Mouse (Mus musculus) CH12.LX (cell line): Measurements from ENCODE around the gene Tspan15. TPM values are rescaled to one million over a fixed set of nuclear protein-coding genes. Genes with fewer than 3 reads are reported as not detected.

Experiments
- DNase-seq: peaks from one replicate; pipeline ENCODE4 v3.0.0-alpha.2; 2013; ENCODE audit errors: extremely low read depth
- H3K27ac ChIP-seq: 2 replicates; pipeline ENCODE4 v1.5.1; 2012; ENCODE audit warnings: low read depth, mild to moderate bottlenecking, control low read depth, moderate library complexity; ENCODE audit not compliant: insufficient read depth
- H3K27me3 ChIP-seq: replicated peaks from 2 replicates; pipeline ENCODE3; 2012; ENCODE audit warnings: inconsistent platforms
- H3K36me3 ChIP-seq, 2 experiments: replicated peaks in 1 of 2; 2 replicates each; pipeline versions ENCODE3 to v1.6.1; 2012; ENCODE audit warnings: inconsistent platforms in 1 of 2, low read length in 1 of 2, mild to moderate bottlenecking in 1 of 2, mixed read lengths in 1 of 2, moderate library complexity in 1 of 2; ENCODE audit not compliant: control insufficient read depth in 1 of 2, insufficient read depth in 1 of 2
- H3K4me1 ChIP-seq, 2 experiments: 2 replicates each; pipeline ENCODE4 v1.6.1; 2012; ENCODE audit warnings: inconsistent platforms in 1 of 2, moderate library complexity in 1 of 2; ENCODE audit not compliant: insufficient read depth in 2 of 2, control insufficient read depth in 1 of 2
- H3K4me2 ChIP-seq: 2 replicates; pipeline ENCODE4 v1.6.1; 2012; ENCODE audit warnings: low read depth, mild to moderate bottlenecking, control low read depth; ENCODE audit not compliant: poor library complexity, insufficient read depth, severe bottlenecking
- H3K4me3 ChIP-seq, 3 experiments: fragments of 150-350 bp in 1 of 3; sonication (generic) in 1 of 3; replicated peaks in 1 of 3; 2 replicates each; pipeline versions ENCODE3 to v1.5.1; 2011 to 2012; ENCODE audit warnings: low read depth in 2 of 3, low read length in 2 of 3, mild to moderate bottlenecking in 2 of 3, moderate library complexity in 2 of 3, control low read depth in 1 of 3, improper control_type of control experiment in 1 of 3, inconsistent platforms in 1 of 3, mixed read lengths in 1 of 3; ENCODE audit not compliant: poor library complexity in 1 of 3
- H3K79me2 ChIP-seq: replicated peaks from 2 replicates; pipeline ENCODE4 v1.6.1; 2012; ENCODE audit warnings: mild to moderate bottlenecking, moderate library complexity; ENCODE audit not compliant: control insufficient read depth, poor library complexity, insufficient read depth, severe bottlenecking; ENCODE audit errors: extremely low read depth
- H3K9ac ChIP-seq: 2 replicates; pipeline ENCODE4 v1.6.1; 2012; ENCODE audit warnings: low read depth, mild to moderate bottlenecking, control low read depth, moderate library complexity; ENCODE audit not compliant: insufficient read depth
- H3K9me3 ChIP-seq: replicated peaks from 2 replicates; pipeline ENCODE3; 2012; ENCODE audit warnings: low read length, inconsistent platforms, mixed read lengths
- CHD2 ChIP-seq: IDR thresholded peaks from 2 replicates; pipeline ENCODE4 v1.6.1; 2011; ENCODE audit warnings: low read length, improper control_type of control experiment
- ETS1 ChIP-seq: conservative IDR thresholded peaks from 2 replicates; pipeline ENCODE4 v1.6.1; 2012; ENCODE audit warnings: low read depth, mild to moderate bottlenecking, inconsistent platforms, low read length, improper control_type of control experiment, moderate library complexity
- GABPA ChIP-seq: IDR thresholded peaks from 2 replicates; pipeline ENCODE4 v1.6.1; 2012; ENCODE audit warnings: low read depth, low read length, improper control_type of control experiment, inconsistent platforms; ENCODE audit not compliant: insufficient replicate concordance
- KAT2A ChIP-seq: IDR thresholded peaks from 2 replicates; pipeline ENCODE4 v1.6.1; 2012; ENCODE audit warnings: low read length, improper control_type of control experiment, inconsistent platforms; ENCODE audit not compliant: insufficient replicate concordance
- MAFK ChIP-seq: IDR thresholded peaks from 2 replicates; pipeline ENCODE4 v1.6.1; 2011; ENCODE audit warnings: low read length, improper control_type of control experiment; ENCODE audit not compliant: insufficient replicate concordance
- MAZ ChIP-seq: IDR thresholded peaks from 2 replicates; pipeline ENCODE4 v1.6.1; 2012; ENCODE audit warnings: low read depth, mild to moderate bottlenecking, inconsistent platforms, low read length, improper control_type of control experiment, moderate library complexity
- MEF2A ChIP-seq: IDR thresholded peaks from 2 replicates; pipeline ENCODE4 v1.6.1; 2014; ENCODE audit warnings: low read depth, mild to moderate bottlenecking, inconsistent platforms, low read length, improper control_type of control experiment, borderline replicate concordance
- MYC ChIP-seq: IDR thresholded peaks from 2 replicates; pipeline ENCODE4 v1.6.1; 2011; ENCODE audit warnings: low read depth, mild to moderate bottlenecking, improper control_type of control experiment, low read length
- NELFE ChIP-seq: IDR thresholded peaks from 2 replicates; pipeline ENCODE4 v1.6.1; 2011; ENCODE audit warnings: low read depth, low read length, improper control_type of control experiment
- NRF1 ChIP-seq: IDR thresholded peaks from 2 replicates; pipeline ENCODE4 v1.6.1; 2014; ENCODE audit warnings: low read depth, mild to moderate bottlenecking, inconsistent platforms, low read length, improper control_type of control experiment, moderate library complexity
- PAX5 ChIP-seq: IDR thresholded peaks from 2 replicates; pipeline ENCODE4 v1.6.1; 2012; ENCODE audit warnings: low read length, inconsistent platforms, mixed read lengths
- POLR2AphosphoS2 ChIP-seq: IDR thresholded peaks from 2 replicates; pipeline ENCODE4 v1.6.1; 2011; ENCODE audit warnings: low read depth, low read length, improper control_type of control experiment
- RCOR1 ChIP-seq: conservative IDR thresholded peaks from 2 replicates; pipeline ENCODE4 v1.6.1; 2012; ENCODE audit warnings: low read depth, mild to moderate bottlenecking, inconsistent platforms, low read length, improper control_type of control experiment
- SMC3 ChIP-seq: IDR thresholded peaks from 2 replicates; pipeline ENCODE4 v1.6.1; 2011; ENCODE audit warnings: low read depth, low read length, improper control_type of control experiment
- ZKSCAN1 ChIP-seq: IDR thresholded peaks from 2 replicates; pipeline ENCODE4 v1.6.1; 2012; ENCODE audit warnings: low read depth, inconsistent platforms, low read length, improper control_type of control experiment, borderline replicate concordance
- ZMIZ1 ChIP-seq: IDR thresholded peaks from 2 replicates; pipeline ENCODE4 v1.6.1; 2012; ENCODE audit warnings: low read depth, mild to moderate bottlenecking, inconsistent platforms, low read length, improper control_type of control experiment
- ZNF384 ChIP-seq: IDR thresholded peaks from 2 replicates; pipeline ENCODE4 v1.6.1; 2012; ENCODE audit warnings: low read depth, low read length, improper control_type of control experiment, inconsistent platforms
- dilution Hi-C: fragments of 300-500 bp; cut with MboI; formaldehyde crosslinking; loops from 2 replicates; pipeline ENCODE4 v1.14.3; 2020; ENCODE audit warnings: low sequenced_read_pairs; ENCODE audit not compliant: extremely low pct_unique_long_range_greater_than_20kb, extremely low pct_ligation_motif_present
- in situ Hi-C: fragments of 300-500 bp; cut with MboI; formaldehyde crosslinking; loops from 3 replicates; pipeline ENCODE4 v1.14.3; 2019; ENCODE audit warnings: low sequenced_read_pairs, low pct_ligation_motif_present, low pct_unique_long_range_greater_than_20kb, mixed read lengths
- polyA plus RNA-seq: library from polyadenylated mRNA; unstranded; fragments of >175 nt; gene quantifications from 2 replicates; pipeline ENCODE4 v1.2.1, GENCODE M21; 2012; ENCODE audit warnings: low read depth; ENCODE audit not compliant: insufficient read length
- total RNA-seq, 2 experiments: library from RNA; depleted of rRNA; stranded (reverse); fragments of 300-350 nt in 1 of 2; fragments of >200 nt in 1 of 2; gene quantifications; 2 replicates each; pipeline ENCODE4 v1.2.3; 2012 to 2014

The Tspan15 gene
- total and polyA plus RNA-seq, 3 experiments: 0.12 to 0.30 TPM; not detected in 1

GRCm38 (mm10) chr10:62202574-62202973 lies 28.5 kb downstream of the Tspan15 start:
- in situ Hi-C loops: no loop called here
- no peak for DNase-seq
- Histone ChIP-seq H3K4me1 (peaks cover 0 to 6% of the 10 kb centered on the region in 2 experiments; a peak in 1 of 4 replicates), H3K27me3 (peaks cover 76% of the 10 kb centered on the region), H3K4me3 (no peak overlapping the region), H3K4me2 (no peak overlapping the region), H3K9me3 (peaks cover 5% of the 10 kb centered on the region), H3K79me2 (no peaks in the 10 kb centered on the region), H3K9ac (no peak overlapping the region), H3K27ac (no peak overlapping the region), H3K36me3 (no peaks in the 10 kb centered on the region)
- dilution Hi-C loops: no loop called here
- TF ChIP-seq KAT2A: no peak
- TF ChIP-seq CHD2: no peak
- TF ChIP-seq ZKSCAN1: no peak
- TF ChIP-seq NELFE: no peak
- no peak for TF ChIP-seq NRF1
- TF ChIP-seq SMC3: no peak
- no peak for TF ChIP-seq GABPA
- TF ChIP-seq MEF2A: no peak
- no peak for TF ChIP-seq POLR2AphosphoS2

GRCm38 (mm10) chr10:62198891-62199290 lies 32.2 kb downstream of the Tspan15 start:
- no peak overlapping the region for H3K4me2 ChIP-seq
- peaks cover 86% of the 10 kb centered on the region for H3K27me3 ChIP-seq
- H3K27ac ChIP-seq: no peak overlapping the region
- H3K79me2 ChIP-seq: no peaks in the 10 kb centered on the region
- H3K4me3 ChIP-seq: no peak overlapping the region
- in situ Hi-C loops (no loop called here), dilution Hi-C loops (no loop called here)
- no peaks in the 10 kb centered on the region for H3K9me3 ChIP-seq
- H3K4me1 ChIP-seq: peaks cover 0 to 14% of the 10 kb centered on the region in 2 experiments; a peak in 2 of 4 replicates
- no peak for DNase-seq
- no peaks in the 10 kb centered on the region for H3K36me3 ChIP-seq
- no peak for TF ChIP-seq NRF1
- no peak for TF ChIP-seq MAZ
- no peak for TF ChIP-seq NELFE
- TF ChIP-seq SMC3: no peak
- no peak for TF ChIP-seq ETS1
- no peak for TF ChIP-seq MAFK
- TF ChIP-seq PAX5: no peak
- H3K9ac ChIP-seq: no peak overlapping the region

- DNase-seq: no peak
- no peaks in the 10 kb centered on the region for H3K36me3 ChIP-seq
- no peak overlapping the region for H3K27ac ChIP-seq
- H3K9me3 ChIP-seq: no peaks in the 10 kb centered on the region
- no peaks in the 10 kb centered on the region for H3K79me2 ChIP-seq
- peaks cover 0 to 14% of the 10 kb centered on the region in 2 experiments; a peak in 2 of 4 replicates for H3K4me1 ChIP-seq
- H3K27me3 ChIP-seq: peaks cover 86% of the 10 kb centered on the region
- no peak overlapping the region for H3K9ac ChIP-seq
- H3K4me3 ChIP-seq: no peak overlapping the region
- TF ChIP-seq SMC3 (no peak), MYC (no peak), POLR2AphosphoS2 (no peak), ZMIZ1 (no peak), NRF1 (no peak), ZNF384 (no peak), RCOR1 (no peak), MEF2A (no peak), NELFE (no peak), CHD2 (no peak)
- in situ Hi-C loops: no loop called here
- H3K4me2 ChIP-seq: no peak overlapping the region
- dilution Hi-C loops: no loop called here
Observed at GRCm38 (mm10) chr10:62197403-62197802, 33.6 kb downstream of the Tspan15 start.
